Mouse (Mus musculus): ENCODE data around the gene Rassf1.

Gene Rassf1

DNA sequence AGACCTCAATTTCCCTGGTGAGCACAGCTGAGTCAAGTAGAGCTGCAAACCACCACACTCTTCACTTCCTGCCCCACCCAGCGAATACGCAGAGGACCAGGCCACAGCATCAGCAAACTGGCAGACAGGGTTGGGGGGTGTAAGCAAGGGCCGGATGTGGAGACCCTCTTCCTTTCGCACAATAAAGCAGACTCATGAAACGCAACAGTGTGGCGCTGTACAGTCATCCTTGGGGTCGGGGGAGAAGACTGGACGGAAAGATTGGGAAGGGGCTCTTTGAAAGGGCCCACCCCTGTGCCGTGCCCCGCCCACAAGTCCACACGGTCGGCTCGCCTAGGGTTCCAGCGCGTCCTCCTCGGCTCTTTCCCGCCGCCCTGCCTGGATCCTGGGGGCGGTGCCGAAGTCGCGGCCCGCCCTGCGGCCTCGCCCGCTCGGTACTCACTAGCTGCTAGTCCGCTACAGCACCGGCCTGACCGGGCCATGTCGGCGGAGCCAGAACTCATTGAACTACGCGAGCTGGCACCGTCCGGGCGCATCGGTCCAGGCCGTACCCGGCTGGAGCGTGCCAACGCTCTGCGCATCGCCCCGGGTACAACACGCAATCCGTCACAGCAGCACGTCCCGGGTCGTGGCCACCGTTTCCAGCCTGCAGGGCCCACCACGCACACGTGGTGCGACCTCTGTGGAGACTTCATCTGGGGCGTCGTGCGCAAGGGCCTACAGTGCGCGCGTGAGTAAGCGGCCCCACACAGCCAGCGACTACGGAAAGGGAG is at the start of gene Rassf1:
Rassf1 (plus strand) TSS at position 439 of the 773 bp plus-strand sequence.
- DNase-seq = no peak

DNA sequence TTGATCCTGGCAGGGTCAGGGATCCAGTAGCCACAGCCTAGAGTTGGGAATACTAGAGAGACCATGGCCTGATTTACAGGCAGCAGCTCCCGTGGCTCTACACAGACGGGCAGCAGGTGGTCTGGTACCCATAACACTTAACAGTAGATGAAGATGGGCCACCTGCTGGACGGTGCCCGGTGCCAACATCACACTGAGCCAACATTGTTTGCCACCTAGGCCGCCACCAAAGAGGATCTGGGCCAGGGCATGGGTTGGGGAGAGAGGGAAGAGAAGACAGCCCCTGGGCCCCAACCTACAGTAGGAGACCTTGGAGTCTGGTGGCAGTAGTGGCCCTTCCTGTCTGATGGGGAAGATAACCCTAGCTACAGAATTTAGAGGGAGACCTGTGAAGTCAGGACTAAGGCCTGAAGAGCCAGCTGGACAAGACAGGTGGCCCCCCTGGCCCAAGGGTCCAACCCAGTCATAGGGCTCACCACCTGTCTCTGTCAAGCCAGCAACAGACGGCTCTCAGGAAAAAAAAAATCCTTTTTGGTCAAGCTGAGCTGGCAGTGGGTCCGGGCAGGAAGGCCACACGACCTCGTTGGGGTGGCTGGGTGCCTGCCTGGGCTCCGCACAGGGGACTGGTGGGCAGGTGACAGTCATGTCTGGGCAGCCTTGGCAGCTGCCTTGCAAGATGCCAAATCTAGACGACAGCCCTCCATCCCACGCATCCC is 49.1 kb upstream of the Rassf1 start:
- peak; percentile 76 for DNase-seq

DNA sequence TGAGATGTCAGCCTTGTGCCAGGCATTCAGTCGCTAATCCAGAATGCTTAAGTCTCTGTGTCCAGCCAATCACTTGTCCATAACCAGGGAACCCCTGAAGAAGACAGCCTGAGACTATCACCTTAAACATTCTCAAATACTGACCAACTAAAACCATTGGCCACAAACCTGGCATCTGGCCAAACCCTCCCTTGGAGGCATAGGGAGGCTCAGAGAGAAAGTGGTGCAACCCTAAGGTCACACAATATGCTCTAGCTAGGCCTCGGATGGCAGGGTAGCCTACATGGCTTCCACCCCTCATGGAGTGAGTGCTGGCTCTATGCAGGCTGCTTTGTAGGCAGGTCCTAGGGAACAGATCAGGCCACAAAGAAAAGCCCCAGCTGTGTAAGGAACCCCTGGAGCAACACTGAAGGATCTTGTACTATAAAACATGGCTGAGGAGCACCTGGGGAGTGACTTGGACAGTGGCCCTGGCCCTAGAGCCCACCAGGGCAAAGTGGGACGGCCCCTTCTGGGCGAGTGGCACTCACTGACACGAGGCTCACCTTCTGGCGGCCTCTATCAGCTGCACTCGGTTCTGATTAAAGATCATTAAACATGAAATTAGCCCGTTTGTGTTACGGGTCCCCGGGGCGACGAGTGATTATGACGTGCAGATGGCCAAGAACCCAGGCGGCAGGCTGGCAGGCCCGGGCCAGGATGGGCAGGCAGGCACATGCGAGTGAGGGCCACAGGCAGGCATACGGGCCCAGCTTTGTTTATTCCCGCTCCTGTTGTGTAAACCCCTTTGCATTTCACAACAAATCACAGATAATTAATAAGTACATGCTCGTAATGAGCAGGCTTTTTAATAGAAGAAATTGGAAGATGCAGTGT is 46.5 kb upstream of the Rassf1 start:
- DNase-seq = no peak

DNA sequence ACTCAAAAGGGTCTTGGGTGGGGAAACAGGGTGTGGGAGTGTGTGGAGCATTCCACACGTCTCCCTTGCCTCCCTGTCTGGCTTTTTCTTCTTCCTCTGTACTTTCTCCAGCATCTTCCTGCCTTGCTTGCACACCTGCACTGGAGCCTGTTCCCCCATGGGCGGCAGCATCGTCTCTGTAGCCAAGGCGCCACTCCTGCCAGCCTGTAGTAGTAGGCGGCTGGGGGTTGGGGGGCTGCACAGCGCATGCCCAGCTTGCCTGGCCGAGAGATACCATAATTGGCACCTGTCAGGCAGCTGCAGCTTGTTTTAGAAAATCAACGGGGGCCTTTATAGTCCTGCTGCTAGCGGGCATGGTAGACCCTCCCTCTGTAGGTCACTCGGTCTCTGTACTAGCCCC is 43.1 kb upstream of the Rassf1 start:
- DNase-seq = no peak

DNA sequence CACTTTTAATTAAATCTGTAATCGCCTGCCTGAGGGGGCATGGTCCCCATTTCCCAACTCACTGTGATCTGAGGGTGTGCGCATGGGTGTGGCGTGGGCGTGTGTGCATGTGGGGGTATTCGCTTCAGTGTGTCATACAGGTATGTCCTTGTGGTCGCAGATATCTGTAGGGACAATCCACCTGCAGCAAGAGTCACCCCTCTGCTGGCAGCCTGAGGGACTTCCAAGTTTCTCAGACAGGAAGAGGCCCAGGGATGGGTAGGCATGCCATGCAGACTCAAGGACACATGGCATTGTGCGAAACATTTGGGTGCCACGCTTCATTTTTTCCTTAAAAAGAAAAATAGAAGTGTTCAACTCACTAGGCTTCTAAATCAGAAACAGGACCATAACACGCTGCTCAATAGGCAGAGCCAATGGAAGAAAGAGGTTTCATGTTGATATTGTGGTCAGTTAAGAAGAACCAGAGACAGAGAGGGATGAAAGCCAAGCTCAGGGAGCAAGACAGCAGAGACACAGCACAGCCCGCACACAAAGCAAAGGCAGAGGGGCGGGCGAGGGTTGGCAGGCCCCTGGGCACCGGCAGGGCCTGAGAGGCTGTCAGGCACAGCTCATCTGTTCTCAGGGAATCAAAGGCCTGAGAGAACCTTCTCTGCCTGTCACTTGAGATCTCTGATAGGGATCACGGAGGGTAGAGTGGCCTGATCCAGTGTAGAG is 40.8 kb upstream of the Rassf1 start:
- DNase-seq = no peak

DNA sequence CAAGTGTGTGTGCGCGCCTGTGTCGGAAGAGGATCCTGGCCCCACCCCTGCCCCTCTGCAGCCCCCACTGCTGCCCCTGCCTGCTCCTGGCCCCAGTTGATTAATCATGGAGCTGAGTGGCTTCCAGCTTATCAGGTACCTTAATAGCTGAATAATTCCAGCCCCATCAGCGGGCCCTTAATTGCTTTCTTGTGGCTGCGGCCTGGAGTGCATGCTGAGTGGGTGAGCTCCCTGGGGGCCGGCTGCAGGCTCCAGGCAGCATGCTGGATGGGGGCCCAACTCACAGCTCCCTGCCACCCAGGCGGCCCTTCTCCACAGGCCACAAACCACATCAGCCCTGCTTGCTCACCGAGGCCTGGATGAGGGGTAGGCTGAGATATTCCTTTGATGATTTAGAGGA is 39.9 kb upstream of the Rassf1 start:
- DNase-seq = no peak

DNA sequence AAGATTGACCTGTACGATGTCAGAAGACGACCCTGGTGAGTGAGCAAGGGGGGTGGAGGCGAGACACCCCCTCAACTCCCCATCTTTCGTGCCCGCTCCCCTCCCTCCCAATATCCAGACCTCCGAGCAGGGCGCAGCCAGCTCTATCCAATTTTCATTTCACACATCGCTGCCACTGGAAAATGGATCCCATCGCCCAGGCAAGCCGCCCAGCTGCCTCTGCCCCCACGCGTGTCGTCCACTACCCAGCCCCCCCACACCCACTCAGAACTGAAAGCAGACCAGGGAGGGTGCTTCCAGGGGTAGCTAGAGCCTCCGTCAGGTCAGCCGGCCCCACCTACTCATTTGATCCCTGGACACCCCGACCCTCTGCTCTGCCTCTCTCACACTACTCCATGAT is 39.0 kb upstream of the Rassf1 start:
- no peak for DNase-seq

DNA sequence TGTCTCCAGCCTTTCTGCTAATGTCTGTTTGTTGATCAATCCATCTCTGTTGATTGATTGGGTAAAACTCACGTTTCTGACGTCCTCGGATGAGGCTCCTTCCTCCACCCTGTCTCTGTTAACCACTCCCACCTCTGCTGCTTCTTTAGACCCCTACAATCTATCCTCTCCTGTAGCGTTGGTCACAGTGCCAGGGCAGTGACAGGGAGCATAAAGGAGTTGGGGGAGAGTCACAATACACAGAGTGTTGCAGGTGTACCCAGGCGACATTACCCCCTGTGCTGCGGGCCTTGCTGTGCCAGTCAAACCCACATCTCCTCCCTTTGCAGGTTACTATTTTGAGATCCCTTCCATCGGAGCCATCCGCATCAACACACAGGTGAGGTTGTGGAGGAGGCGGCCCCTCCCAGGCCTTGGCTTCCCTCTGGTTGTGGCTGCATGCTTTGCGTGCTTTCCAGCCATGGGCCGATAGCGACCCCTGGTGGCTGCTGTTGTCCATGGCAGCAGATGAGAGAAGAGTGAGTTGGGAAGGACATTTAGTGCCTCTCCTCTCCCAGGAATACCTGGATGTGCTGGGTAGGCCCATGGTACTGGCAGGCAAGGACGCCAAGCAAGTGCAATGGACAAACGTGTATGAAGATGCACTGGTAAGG is 36.9 kb upstream of the Rassf1 start:
- peak; percentile 91 for DNase-seq

DNA sequence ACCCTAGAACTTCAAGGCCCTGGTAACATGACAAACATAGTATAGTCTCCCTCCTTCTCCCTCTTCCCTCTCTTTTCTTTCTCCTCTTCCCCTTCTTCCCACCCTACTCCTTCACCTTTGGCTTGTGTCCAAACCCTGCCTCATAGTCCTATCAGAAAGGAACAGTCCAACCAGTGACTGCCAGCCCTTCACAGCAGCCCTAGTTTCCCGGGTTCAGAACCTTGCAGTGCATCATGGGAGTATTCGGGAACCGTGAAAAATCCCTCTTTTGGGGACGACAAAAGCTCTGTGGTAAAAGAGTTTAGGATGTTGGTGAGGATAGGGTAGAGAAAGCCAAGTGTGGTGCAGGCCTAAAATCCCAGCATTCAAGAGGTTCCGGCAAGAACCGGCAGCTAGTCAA is 31.0 kb upstream of the Rassf1 start:
- DNase-seq = no peak

DNA sequence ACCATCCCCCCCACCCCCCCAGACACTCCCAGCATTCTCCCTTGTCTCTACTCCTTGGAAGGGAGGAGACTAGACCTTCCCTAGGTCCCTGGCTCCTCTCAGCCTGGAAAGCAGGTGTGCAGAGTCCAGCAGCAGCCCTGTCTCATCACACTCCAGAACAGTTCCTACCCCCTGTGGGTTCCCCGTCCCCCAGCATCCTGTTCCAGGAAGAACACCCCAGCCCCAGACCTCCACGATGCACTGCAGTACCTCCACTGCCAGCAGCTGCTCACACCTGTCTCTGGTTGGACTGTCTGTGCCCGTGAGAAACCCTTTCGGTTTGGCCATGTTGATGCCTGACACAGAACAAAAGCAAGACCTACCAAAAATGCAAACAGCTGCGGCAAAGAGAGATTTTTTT is 30.2 kb upstream of the Rassf1 start:
- no peak for DNase-seq

DNA sequence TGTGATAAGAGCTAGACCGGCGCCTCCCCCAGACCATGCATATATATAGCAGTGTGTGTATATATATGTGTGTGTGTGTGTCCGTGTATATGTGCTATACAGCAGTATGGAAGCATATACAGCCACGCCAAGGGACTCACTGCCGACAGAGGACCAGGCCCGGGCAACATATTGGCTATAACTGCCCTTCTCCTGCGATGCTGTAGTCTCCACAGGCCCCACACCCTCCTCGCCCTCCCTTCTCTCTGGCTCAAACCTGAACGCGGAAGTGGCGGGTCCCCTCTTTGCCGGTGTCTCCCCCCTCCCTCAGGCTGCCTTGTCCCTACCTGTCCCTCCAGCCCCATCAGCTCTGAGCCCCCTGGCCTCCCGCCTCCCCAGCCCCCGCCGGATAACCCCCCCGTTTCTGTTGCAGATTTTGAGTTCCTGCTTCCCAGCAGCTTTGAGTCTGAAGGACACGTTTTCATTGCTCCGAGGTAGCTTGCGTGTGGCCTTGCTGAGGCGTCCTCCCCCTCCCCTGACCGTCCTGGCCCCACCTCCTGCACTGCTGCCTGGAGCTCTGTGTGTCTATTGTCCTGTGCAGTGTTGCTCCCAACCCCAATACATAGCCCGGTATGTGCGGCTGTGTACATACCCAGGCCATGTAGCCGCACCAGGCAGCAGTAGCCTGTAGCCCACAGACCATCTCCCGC is 29.5 kb upstream of the Rassf1 start:
- DNase-seq = no peak

DNA sequence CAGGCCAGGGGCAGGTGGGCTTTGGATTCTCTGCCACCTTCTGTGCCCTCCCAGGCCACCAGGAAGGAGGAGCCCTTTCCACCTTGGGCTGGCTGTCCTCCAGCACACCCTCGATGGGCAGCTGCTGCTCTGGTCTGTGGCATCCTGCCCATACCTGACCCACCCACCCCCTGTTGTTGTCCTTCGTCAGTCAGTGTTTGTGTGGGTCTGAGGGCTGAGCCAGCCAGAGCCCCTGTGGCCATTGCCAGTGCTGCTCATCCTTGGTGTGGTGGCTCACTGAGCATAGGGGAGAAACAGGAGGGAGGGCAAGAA is 29.0 kb upstream of the Rassf1 start:
- DNase-seq = no peak

DNA sequence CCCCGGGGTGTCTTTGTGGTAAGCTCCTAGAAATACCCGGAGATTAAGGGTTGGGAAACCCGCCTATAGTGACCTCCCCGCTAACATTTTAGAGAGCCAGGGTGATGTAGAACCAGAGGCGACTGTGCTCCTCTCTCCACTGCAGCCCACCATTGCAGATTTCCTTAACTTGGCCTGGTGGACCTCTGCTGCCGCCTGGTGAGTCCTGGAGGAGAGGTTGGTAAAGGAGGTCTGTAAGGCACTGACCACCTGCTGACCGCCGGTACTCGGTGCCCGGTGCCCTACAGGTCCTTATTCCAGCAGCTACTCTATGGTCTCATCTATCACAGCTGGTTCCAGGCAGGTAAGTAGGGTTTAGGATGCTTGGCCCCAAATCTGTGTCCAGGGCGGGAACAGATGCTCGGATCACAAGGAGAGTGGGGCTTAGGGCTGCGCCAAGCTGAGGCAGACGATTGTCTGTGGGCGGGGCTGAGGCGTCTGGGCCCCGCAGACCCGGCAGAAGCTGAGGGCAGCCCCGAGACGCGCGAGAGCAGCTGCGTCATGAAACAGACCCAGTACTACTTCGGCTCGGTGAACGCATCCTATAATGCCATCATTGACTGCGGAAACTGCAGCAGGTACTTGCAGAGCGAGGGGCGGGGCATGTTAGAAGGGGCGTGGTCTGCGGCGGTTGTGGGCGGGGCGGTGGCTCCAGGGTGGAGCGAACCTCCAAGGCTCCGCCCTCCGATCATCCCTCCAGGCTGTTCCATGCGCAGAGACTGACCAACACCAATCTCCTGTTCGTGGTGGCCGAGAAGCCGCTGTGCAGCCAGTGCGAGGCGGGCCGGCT is 24.9 kb upstream of the Rassf1 start:
- DNase-seq = no peak

DNA sequence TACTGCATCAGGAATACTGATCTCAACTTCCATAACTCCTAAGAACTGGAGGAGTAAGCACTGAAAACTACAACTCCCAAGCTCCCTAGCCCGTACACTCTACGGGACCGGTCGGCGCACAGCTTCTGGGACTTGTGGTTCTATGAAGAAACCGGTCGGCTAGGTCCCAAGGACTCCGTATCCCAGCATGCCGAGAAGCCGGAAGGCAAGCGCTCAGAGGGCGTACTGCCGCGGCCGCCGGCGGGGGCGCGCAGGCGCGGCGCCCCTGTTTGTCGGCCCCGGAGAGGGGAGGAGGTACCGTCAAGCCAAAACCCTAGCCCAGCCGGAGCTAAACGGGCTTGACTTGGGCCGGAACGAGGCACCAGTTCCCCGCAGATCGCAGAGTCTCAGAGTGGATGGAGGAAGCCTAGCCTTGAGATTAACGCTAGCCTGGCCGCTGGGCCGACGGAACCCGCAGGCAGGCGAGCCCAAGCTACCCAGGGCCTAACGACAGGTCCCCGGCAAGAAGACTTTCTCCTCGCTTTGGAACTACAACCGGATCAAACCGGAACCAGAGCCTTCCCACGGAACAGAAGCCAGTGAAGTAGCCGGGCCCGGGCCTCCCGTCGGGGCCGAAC is 17.5 kb upstream of the Rassf1 start, which contains the start of gene Tmem115:
Tmem115 (plus strand) TSS at position 155 of the 617 bp plus-strand sequence.
- peak; percentile 91 for DNase-seq

DNA sequence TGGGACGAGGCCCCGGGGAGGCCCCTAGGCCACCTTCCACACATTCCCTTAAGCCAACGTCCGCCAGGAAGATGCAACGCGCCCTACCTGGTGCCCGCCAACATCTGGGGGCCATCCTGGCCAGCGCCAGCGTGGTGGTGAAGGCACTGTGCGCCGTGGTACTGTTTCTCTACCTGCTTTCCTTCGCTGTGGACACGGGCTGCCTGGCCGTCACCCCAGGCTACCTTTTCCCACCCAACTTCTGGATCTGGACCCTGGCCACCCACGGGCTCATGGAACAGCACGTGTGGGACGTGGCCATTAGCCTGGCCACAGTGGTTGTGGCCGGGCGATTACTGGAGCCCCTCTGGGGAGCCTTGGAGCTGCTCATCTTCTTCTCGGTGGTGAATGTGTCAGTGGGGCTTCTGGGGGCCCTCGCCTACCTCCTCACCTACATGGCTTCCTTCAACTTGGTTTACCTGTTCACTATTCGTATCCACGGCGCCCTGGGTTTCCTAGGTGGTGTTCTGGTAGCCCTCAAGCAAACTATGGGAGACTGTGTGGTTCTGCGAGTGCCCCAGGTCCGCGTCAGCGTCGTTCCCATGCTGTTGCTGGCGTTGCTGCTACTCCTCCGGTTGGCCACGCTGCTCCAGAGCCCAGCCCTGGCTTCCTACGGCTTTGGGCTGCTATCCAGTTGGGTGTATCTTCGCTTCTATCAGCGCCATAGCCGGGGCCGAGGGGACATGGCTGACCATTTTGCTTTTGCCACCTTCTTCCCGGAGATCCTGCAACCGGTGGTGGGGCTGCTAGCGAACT is 16.8 kb upstream of the Rassf1 start:
- no peak for DNase-seq

DNA sequence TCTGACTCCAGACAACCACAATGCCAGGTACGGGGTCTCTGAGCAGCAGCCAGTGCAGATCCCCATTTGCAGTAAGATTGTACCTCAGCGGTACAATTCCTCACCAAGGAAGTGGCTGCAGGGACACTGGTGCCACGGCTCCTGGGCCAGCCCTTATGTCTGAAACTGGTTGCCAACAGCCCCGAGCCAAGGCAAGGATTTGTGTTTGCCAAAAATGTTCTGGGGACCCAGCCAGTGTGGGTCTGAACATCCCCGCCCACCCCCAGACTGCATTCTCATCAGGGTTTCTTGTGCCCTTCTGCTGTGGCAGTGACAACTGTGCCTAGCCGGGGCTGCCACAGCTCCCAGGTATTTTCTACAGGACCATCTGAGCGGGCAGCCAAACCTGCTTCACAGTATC is 13.1 kb upstream of the Rassf1 start:
- no peak for DNase-seq

DNA sequence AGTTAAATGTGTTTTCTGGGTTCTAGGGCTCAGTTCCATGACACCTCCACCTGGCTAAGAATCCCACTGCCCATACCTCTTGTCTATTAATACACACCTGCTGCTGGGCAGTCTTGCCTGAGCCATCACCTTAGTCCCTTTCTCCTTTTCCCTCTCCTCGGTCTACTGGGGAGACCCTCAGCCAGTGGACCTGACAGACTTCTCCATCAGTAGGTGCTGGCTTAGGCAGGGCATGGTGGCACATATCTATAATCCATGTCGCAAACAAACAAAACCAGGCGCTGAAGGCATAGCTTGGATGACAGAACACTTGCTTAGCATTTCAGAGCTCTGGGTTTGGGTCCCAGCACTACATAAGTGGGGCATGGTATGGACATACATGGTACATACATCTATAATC is 12.6 kb upstream of the Rassf1 start:
- DNase-seq = no peak

DNA sequence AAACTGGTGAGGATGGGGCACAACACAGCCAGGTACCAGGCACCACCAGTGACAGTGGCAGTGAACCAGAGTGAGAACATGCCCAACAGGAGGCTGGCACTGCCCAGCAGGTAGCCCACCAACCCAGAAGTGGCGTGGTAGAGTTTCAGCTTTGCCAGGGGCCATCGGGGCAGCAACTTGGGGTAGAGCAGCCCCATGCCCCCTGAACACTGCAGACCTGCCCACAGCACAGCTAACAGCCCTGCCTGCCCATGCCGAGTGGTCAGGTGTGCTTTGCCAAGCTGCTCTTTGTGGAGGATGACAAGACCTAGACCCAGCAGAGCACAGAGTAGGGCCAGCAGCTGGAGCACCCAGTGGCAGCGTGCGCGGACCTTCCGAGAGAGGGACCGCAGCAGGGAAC is 11.4 kb upstream of the Rassf1 start:
- DNase-seq = peak; percentile 32

DNA sequence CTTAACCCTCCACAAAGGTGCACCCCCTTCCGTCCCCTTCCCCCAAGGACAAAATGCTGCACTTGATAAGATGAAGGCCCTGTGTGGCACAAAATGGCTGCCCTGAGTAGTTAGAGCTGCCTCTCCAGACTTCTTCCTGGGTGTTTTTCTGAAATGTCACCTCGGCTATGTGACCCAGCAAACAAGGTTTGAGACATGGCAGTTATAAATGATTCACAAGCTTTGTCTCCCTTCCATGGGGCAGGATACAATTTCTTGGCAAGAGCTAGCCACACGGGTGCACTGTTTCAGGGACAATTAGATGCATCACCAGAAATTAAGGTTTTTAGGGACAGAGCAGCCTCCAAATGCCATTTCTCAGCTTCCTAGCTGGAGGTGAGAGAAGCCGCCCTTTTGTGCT is 10.9 kb upstream of the Rassf1 start:
- DNase-seq = peak; percentile 18

DNA sequence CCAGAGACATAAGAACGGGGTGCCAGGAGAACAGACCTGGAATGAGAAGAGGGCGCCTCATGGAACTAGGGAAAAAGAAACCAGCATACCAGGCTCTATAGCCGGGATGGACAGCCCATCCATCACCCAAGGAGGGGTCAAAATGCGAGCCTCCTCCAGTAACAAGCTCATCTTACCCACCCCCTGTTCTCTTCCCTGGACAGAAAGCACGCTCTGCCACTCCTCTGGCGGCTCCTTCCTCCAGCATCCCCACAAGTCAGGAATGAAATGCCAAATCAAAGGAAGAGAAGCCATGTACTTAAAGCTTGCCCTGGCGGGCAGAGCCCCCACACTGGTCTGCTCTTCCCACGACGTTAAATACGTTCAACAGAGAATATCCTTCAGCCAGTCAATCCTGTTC is 10.3 kb upstream of the Rassf1 start:
- no peak for DNase-seq
